In genomic region chr2:137880211-137881031, GRCm38 (mm10) we compare ENCODE assay signal across 29 mouse cellular contexts.
DNase-seq lines count a peak whose midpoint lies in the region; ATAC-seq and TF ChIP-seq lines count a peak whose summit lies in the region.
"Had no signal": no experiment of that assay in that cellular context is flagged by ENCODE, and none has a peak within 500 bp of the region (broad histone marks: within the 10 kb centered on the region; RNA-seq: fewer than 3 reads in every experiment).

No protein-coding gene starts in this region.

- peak overlapping the region; percentile 58; the same call in 1 of the 2 replicates for H3K27ac ChIP-seq in limb, embryonic 10.5 days
- peak overlapping the region; percentile 59 for H3K27ac ChIP-seq in limb, embryonic 12.5 days
- 0 out of 2 replicates have a peak overlapping the region, but pooled peaks have one; percentile 16 for H3K27ac ChIP-seq in limb, embryonic 14.5 days (replicated peaks; ENCODE audit: low read depth, low read length)
- H3K27ac ChIP-seq: embryonic facial prominence, embryonic 13.5 days; embryonic facial prominence, embryonic 15.5 days; forebrain, embryonic 10.5 days; forebrain, embryonic 12.5 days had no signal

- ATAC-seq in limb, embryonic 12.5 days (ENCODE audit: insufficient number of reproducible peaks, insufficient read depth, low FRiP score, low TSS enrichment, low read depth) = peak; percentile 78; the same call in 1 of the 2 replicates
- peak; percentile 84 for ATAC-seq in limb, embryonic 14.5 days (ENCODE audit: low FRiP score, low read depth)
- ATAC-seq: activated CD4-positive, CD25-positive, alpha-beta regulatory T cell, adult 4 months; CD4-positive, CD25-positive, alpha-beta regulatory T cell, adult 4 months; forebrain, embryonic 14.5 days; Patski had no signal

- H3K4me2 ChIP-seq in limb, embryonic 12.5 days = peak overlapping the region; percentile 14; the same call in 1 of the 2 replicates
- no peak overlapping the region for H3K4me2 ChIP-seq in limb, embryonic 14.5 days (replicated peaks; ENCODE audit: low read depth, low read length, severe bottlenecking)
- H3K4me2 ChIP-seq: embryonic facial prominence, embryonic 13.5 days; embryonic facial prominence, embryonic 15.5 days; forebrain, embryonic 12.5 days had no signal

- H3K27me3 ChIP-seq in limb, embryonic 10.5 days (ENCODE audit: low read depth, poor library complexity, severe bottlenecking) = no peaks in the 10 kb centered on the region
- no peaks in the 10 kb centered on the region for H3K27me3 ChIP-seq in limb, embryonic 12.5 days
- H3K27me3 ChIP-seq in limb, embryonic 14.5 days (ENCODE audit: control insufficient read depth, insufficient read depth, low read length) = no peaks in the 10 kb centered on the region
- H3K27me3 ChIP-seq: CH12.LX; embryonic facial prominence, embryonic 13.5 days; embryonic facial prominence, embryonic 15.5 days; forebrain, embryonic 12.5 days had no signal

- TF ChIP-seq POLR2A in limb, embryonic 14.5 days (IDR thresholded peaks at IDR 0.05; ENCODE audit: borderline replicate concordance, extremely low read depth, insufficient read depth, insufficient read length) = no peak

- no peaks in the 10 kb centered on the region for H3K36me3 ChIP-seq in limb, embryonic 10.5 days
- H3K36me3 ChIP-seq in limb, embryonic 12.5 days = no peaks in the 10 kb centered on the region
- no peaks in the 10 kb centered on the region for H3K36me3 ChIP-seq in limb, embryonic 14.5 days (ENCODE audit: control insufficient read depth, insufficient read depth, low read length)
- H3K36me3 ChIP-seq: embryonic facial prominence, embryonic 13.5 days; embryonic facial prominence, embryonic 15.5 days; forebrain, embryonic 10.5 days; forebrain, embryonic 12.5 days; G1E had no signal

- WGBS in limb, embryonic 10.5 days = 70% methylated on average over 7 of the region's 7 CpGs
- WGBS in limb, embryonic 12.5 days = 30% methylated on average over 7 of the region's 7 CpGs
- WGBS in limb, embryonic 14.5 days = 30% methylated on average over 7 of the region's 7 CpGs

- H3K4me1 ChIP-seq in limb, embryonic 10.5 days = peaks cover 16% of the 10 kb centered on the region
- H3K4me1 ChIP-seq in limb, embryonic 12.5 days (replicated peaks) = peaks cover 11% of the 10 kb centered on the region; the same call in 1 of the 2 replicates
- H3K4me1 ChIP-seq in limb, embryonic 14.5 days (ENCODE audit: control insufficient read depth, insufficient read depth, low read length) = 0 out of 2 replicates have a peak, but pooled peaks cover 2% of the 10 kb centered on the region
- H3K4me1 ChIP-seq: embryonic facial prominence, embryonic 13.5 days; embryonic facial prominence, embryonic 15.5 days; forebrain, embryonic 10.5 days; forebrain, embryonic 12.5 days had no signal

- intact Hi-C loops in left cerebral cortex, postnatal 36 days (cut with DNase I) = no loop called here

- no peak overlapping the region for H3K9ac ChIP-seq in limb, embryonic 12.5 days (replicated peaks)
- H3K9ac ChIP-seq in limb, embryonic 14.5 days (ENCODE audit: low read depth, low read length, severe bottlenecking) = no peak overlapping the region
- H3K9ac ChIP-seq: embryonic facial prominence, embryonic 13.5 days; embryonic facial prominence, embryonic 15.5 days; forebrain, embryonic 12.5 days had no signal

- H3K4me3 ChIP-seq in limb, embryonic 10.5 days = no peak overlapping the region
- no peak overlapping the region for H3K4me3 ChIP-seq in limb, embryonic 12.5 days (replicated peaks)
- no peak overlapping the region for H3K4me3 ChIP-seq in limb, embryonic 14.5 days (replicated peaks; ENCODE audit: low read length)
- H3K4me3 ChIP-seq: embryonic facial prominence, embryonic 13.5 days; embryonic facial prominence, embryonic 15.5 days; erythroblast, embryonic 14.5 days; forebrain, embryonic 10.5 days; forebrain, embryonic 12.5 days had no signal

- DNase-seq in forelimb bud, embryonic 11.5 days (ENCODE audit: low read depth, low spot score) = peak; percentile 67
- DNase-seq in limb, embryonic 10.5 days (ENCODE audit: low spot score) = no peak
- DNase-seq in limb, embryonic 14.5 days (ENCODE audit: low spot score) = peak; percentile 64
- no peak for DNase-seq in left cerebral cortex, postnatal 36 days (ENCODE audit: low spot score in 2 of 2)
- DNase-seq in spleen, postnatal 10 days (ENCODE audit: low spot score in 2 of 2) = no peak
- no peak for DNase-seq in frontal cortex, postnatal 10 days (ENCODE audit: low spot score in 2 of 2)
- DNase-seq in cerebellum, adult 18-20 months = no peak
- DNase-seq: adrenal gland, adult 8-10 months; adrenal gland, postnatal 14 days; adrenal gland, postnatal 36 days; B cell, adult 2 months; cerebellum, adult 11-12 months; cerebellum, adult 8-10 months; cerebellum, adult 9-11 months; cerebellum, postnatal 14 days; cerebellum, postnatal 36 days; embryo, embryonic 11 days had no signal

- no peaks in the 10 kb centered on the region for H3K9me3 ChIP-seq in limb, embryonic 10.5 days (replicated peaks)
- H3K9me3 ChIP-seq in limb, embryonic 12.5 days = no peaks in the 10 kb centered on the region
- no peaks in the 10 kb centered on the region for H3K9me3 ChIP-seq in limb, embryonic 14.5 days (ENCODE audit: control insufficient read depth, low read length)
- H3K9me3 ChIP-seq: embryonic facial prominence, embryonic 13.5 days; embryonic facial prominence, embryonic 15.5 days; forebrain, embryonic 10.5 days; forebrain, embryonic 12.5 days; G1E had no signal

Comparison
In these comparisons a context has a peak if more than half of its experiments do, and no peak if none do; other contexts are left out.
1. DNase-seq: peak in forelimb bud, embryonic 11.5 days (single experiment) and limb, embryonic 14.5 days (single experiment); none in limb, embryonic 10.5 days (single experiment), left cerebral cortex, postnatal 36 days (0 of 2), spleen, postnatal 10 days (0 of 2), frontal cortex, postnatal 10 days (0 of 2) and cerebellum, adult 18-20 months (0 of 2).
2. Peak in every context shown above with its lines, with median percentiles within 50 percentile points of each other: H3K27ac ChIP-seq.